Mouse (Mus musculus) Patski (cell line): ENCODE results near the gene Lce6a. TPM values are rescaled to one million over a fixed set of nuclear protein-coding genes. Genes with fewer than 3 reads are reported as not detected.

Source experiments
- ATAC-seq: fragments of 100-300 bp; one replicate; pipeline ENCODE4 v1.8.0; 2021
- CTCF ChIA-PET: fragments of 350-600 bp; sonication (Branson Sonifier 250); formaldehyde crosslinking; loops from one replicate; lab custom pipeline; 2022; ENCODE audit warnings: inconsistent platforms; lab: Charles Lee
- POLR2A ChIA-PET: fragments of 350-600 bp; sonication (Branson Sonifier 250); formaldehyde crosslinking; loops from one replicate; lab custom pipeline; 2022; ENCODE audit warnings: antibody characterized with exemption, inconsistent platforms; lab: Charles Lee
- DNase-seq: peaks from one replicate; pipeline ENCODE4 v3.0.0-alpha.2; 2011; ENCODE audit warnings: low read depth, low spot score
- H3K27me3 ChIP-seq: fragments of 371-371 bp; one replicate; pipeline ENCODE4 v1.5.1; 2021
- CTCF ChIP-seq: fragments of 100-300 bp; IDR thresholded peaks from one replicate; pipeline ENCODE4 v1.5.1; 2021
- in situ Hi-C: fragments of 300-500 bp; cut with MboI; formaldehyde crosslinking; loops from 3 replicates; pipeline ENCODE4 v1.11.1; 2018; ENCODE audit warnings: low pct_unique_long_range_greater_than_20kb, mixed read lengths
- polyA plus RNA-seq: library from polyadenylated mRNA; unstranded; gene quantifications from one replicate; pipeline ENCODE4 v1.2.3, GENCODE M21; 2021

Lce6a gene
- polyA plus RNA-seq, 1 experiment from 2014 or later = not detected

- ATAC-seq (no peak), DNase-seq (no peak)
- H3K27me3 ChIP-seq = peaks cover 8% of the 10 kb centered on the region
- TF ChIP-seq CTCF = no peak
- in situ Hi-C loops = no loop called here
- POLR2A ChIA-PET = interaction anchor here (0.6 kb wide), 1 partner anchor 39 kb away, joined by 7 read pairs; no protein-coding TSS in a partner anchor
- CTCF ChIA-PET = interaction anchor here (1.1 to 1.2 kb wide), 2 partner anchors 8 to 29 kb away, joined by 3 read pairs; no protein-coding TSS in a partner anchor
Measured at GRCm38 (mm10) chr3:92572514-92573155, 48.8 kb downstream of the Lce6a start.

Other genes starting within 250 kb of the Lce6a start
- not detected for gene Sprr2h, start 236.0 kb downstream of the Lce6a start, polyA plus RNA-seq
- gene Sprr2i, start 213.7 kb downstream of the Lce6a start, polyA plus RNA-seq = not detected
- not detected for gene Sprr2j-ps, start 203.6 kb downstream of the Lce6a start, polyA plus RNA-seq
- 11.3 TPM for gene Gm9774, start 192.2 kb downstream of the Lce6a start, polyA plus RNA-seq
- gene Sprr2k, start 189.1 kb downstream of the Lce6a start, polyA plus RNA-seq = not detected
- 0.19 TPM for gene Sprr1b, start 182.9 kb downstream of the Lce6a start, polyA plus RNA-seq
- gene Sprr3, start 162.9 kb downstream of the Lce6a start, polyA plus RNA-seq = not detected
- gene Sprr1a, start 135.8 kb downstream of the Lce6a start, polyA plus RNA-seq = 14.1 TPM
- not detected for gene Sprr4, start 121.2 kb downstream of the Lce6a start, polyA plus RNA-seq
- not detected for gene 2310046K23Rik, start 87.1 kb downstream of the Lce6a start, polyA plus RNA-seq
- not detected for gene Ivl, start 47.9 kb downstream of the Lce6a start, polyA plus RNA-seq
- not detected for gene Smcp, start 32.7 kb downstream of the Lce6a start, polyA plus RNA-seq
- not detected for gene 2210017I01Rik, start 14.2 kb downstream of the Lce6a start, polyA plus RNA-seq
- not detected for gene Lce1a1, start 26.6 kb upstream of the Lce6a start, polyA plus RNA-seq
- gene Lce1b, start 35.3 kb upstream of the Lce6a start, polyA plus RNA-seq = not detected
- not detected for gene Lce1a2, start 48.7 kb upstream of the Lce6a start, polyA plus RNA-seq
- not detected for gene Lce1c, start 57.6 kb upstream of the Lce6a start, polyA plus RNA-seq
- not detected for gene Lce1d, start 65.5 kb upstream of the Lce6a start, polyA plus RNA-seq
- gene Lce1e, start 87.4 kb upstream of the Lce6a start, polyA plus RNA-seq = not detected
- gene Lce1f, start 98.7 kb upstream of the Lce6a start, polyA plus RNA-seq = not detected
- gene Gm38119, start 117.4 kb upstream of the Lce6a start, polyA plus RNA-seq = not detected
- gene Lce1g, start 130.7 kb upstream of the Lce6a start, polyA plus RNA-seq = not detected
- gene Lce1h, start 143.4 kb upstream of the Lce6a start, polyA plus RNA-seq = not detected
- not detected for gene Lce1i, start 157.2 kb upstream of the Lce6a start, polyA plus RNA-seq
- not detected for gene Lce1j, start 168.9 kb upstream of the Lce6a start, polyA plus RNA-seq
- gene Lce1k, start 186.2 kb upstream of the Lce6a start, polyA plus RNA-seq = not detected
- gene Kprp, start 205.6 kb upstream of the Lce6a start, polyA plus RNA-seq = not detected
- gene Lce1l, start 229.6 kb upstream of the Lce6a start, polyA plus RNA-seq = not detected
- not detected for gene 2310050C09Rik, start 248.6 kb upstream of the Lce6a start, polyA plus RNA-seq